Mouse (Mus musculus) granulocyte monocyte progenitor cell, adult 5-6 weeks (primary cell): ENCODE data around the gene Kdm1a. TPM values are rescaled to one million over a fixed set of nuclear protein-coding genes. Genes with fewer than 3 reads are reported as not detected.

Experiments
- ATAC-seq: replicated peaks from 2 replicates; pipeline ENCODE4 v1.8.0; 2016; ENCODE audit warnings: mild to moderate bottlenecking, moderate TSS enrichment, inconsistent platforms; ENCODE audit not compliant: poor library complexity, severe bottlenecking
- total RNA-seq, 2 experiments: library from RNA; stranded (forward) in 1 of 2; stranded (reverse) in 1 of 2; fragments of 200-712, 200-1000 nt in 1 of 2; fragments of >200 nt in 1 of 2; fragmentation: Nextera tagmentation in 1 of 2; gene quantifications; 2 replicates each; pipeline ENCODE4 v1.2.3; 2014 to 2017

The Kdm1a gene
- 57.8 and 60.8 TPM in 2 replicates for total RNA-seq (2014; fragmentation: Nextera tagmentation)
- 53.4 and 59.4 TPM in 2 replicates for total RNA-seq (2017)

- ATAC-seq, result peak; percentile 97
Observed at GRCm38 (mm10) chr4:136602568-136602967, at the start of gene Kdm1a. Gene Kdm1a, minus strand, starts transcription at chr4:136602723.

GRCm38 (mm10) chr4:136651882-136652527, 49.5 kb upstream of the Kdm1a start:
- ATAC-seq, result no peak

GRCm38 (mm10) chr4:136651357-136651811, 48.9 kb upstream of the Kdm1a start:
- peak; percentile 63; the same call in 1 of the 2 replicates for ATAC-seq

- no peak for ATAC-seq
Observed at GRCm38 (mm10) chr4:136650261-136650660, 47.7 kb upstream of the Kdm1a start.

GRCm38 (mm10) chr4:136649480-136650196, 47.1 kb upstream of the Kdm1a start:
- ATAC-seq, result no peak

- ATAC-seq, result peak; percentile 38; the same call in 1 of the 2 replicates
Observed at GRCm38 (mm10) chr4:136648922-136649479, 46.5 kb upstream of the Kdm1a start.

GRCm38 (mm10) chr4:136638890-136639289, 36.4 kb upstream of the Kdm1a start:
- ATAC-seq, result no peak

- ATAC-seq, result no peak
Observed at GRCm38 (mm10) chr4:136638230-136638750, 35.8 kb upstream of the Kdm1a start.

- peak; percentile 21; the same call in 1 of the 2 replicates for ATAC-seq
Observed at GRCm38 (mm10) chr4:136637563-136638229, 35.2 kb upstream of the Kdm1a start.

GRCm38 (mm10) chr4:136636983-136637562, 34.5 kb upstream of the Kdm1a start:
- peak; percentile 21; the same call in 1 of the 2 replicates for ATAC-seq

GRCm38 (mm10) chr4:136636511-136636910, 34.0 kb upstream of the Kdm1a start:
- ATAC-seq, result no peak

GRCm38 (mm10) chr4:136635995-136636394, 33.5 kb upstream of the Kdm1a start:
- ATAC-seq, result no peak

GRCm38 (mm10) chr4:136631237-136631994, 28.9 kb upstream of the Kdm1a start:
- no peak for ATAC-seq

GRCm38 (mm10) chr4:136626590-136626989, 24.1 kb upstream of the Kdm1a start:
- peak; percentile 70 for ATAC-seq

- ATAC-seq, result no peak
Observed at GRCm38 (mm10) chr4:136622388-136622787, 19.9 kb upstream of the Kdm1a start, which contains the start of gene Lactbl1. Gene Lactbl1, plus strand, starts transcription at chr4:136622621.

GRCm38 (mm10) chr4:136621956-136622355, 19.4 kb upstream of the Kdm1a start:
- no peak for ATAC-seq

- ATAC-seq, result peak; percentile 56; the same call in 1 of the 2 replicates
Observed at GRCm38 (mm10) chr4:136621336-136621735, 18.8 kb upstream of the Kdm1a start.

- no peak for ATAC-seq
Observed at GRCm38 (mm10) chr4:136613657-136614056, 11.1 kb upstream of the Kdm1a start.

- ATAC-seq, result no peak
Observed at GRCm38 (mm10) chr4:136610387-136610856, 7.9 kb upstream of the Kdm1a start, which contains the start of gene Tex46. Gene Tex46, plus strand, starts transcription at chr4:136610437.
